Comparison of ENCODE assay signal across 8 mouse cellular contexts in the genomic region with DNA sequence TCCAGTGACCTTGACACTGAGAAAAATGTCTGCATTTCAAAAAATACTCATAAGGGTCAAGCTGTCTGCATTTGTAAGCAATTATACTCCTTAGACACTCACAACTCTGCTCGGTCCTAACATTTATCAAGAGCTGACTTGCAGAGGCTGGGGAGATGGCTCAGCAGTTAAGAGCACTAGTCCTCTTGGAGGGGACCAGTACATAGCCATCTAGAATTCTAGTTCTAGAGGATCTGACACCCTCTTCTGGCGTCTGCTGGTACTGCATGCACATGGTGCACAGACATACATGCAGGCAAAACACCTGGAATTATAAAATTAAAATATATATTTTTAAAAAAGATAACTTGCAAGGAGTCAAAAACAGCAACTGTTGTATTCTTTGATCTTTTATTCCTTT. TPM values are rescaled to one million over a fixed set of nuclear protein-coding genes. Genes with fewer than 3 reads are reported as not detected.
DNase-seq lines count a peak whose midpoint lies in the region; ATAC-seq and TF ChIP-seq lines count a peak whose summit lies in the region.
"Had no signal": no experiment of that assay in that cellular context is flagged by ENCODE, and none has a peak within 500 bp of the region (broad histone marks: within the 10 kb centered on the region; RNA-seq: fewer than 3 reads in every experiment).

No protein-coding gene starts in this region.

- WGBS in kidney, adult 2 months: 54% methylated on average over 2 of the region's 2 CpGs
- WGBS in kidney, embryonic 14.5 days: 61% methylated on average over 2 of the region's 2 CpGs
- 64% methylated on average over 2 of the region's 2 CpGs for WGBS in neural tube, embryonic 15.5 days

- H3K4me3 ChIP-seq in kidney, adult 2 months (ENCODE audit: insufficient read depth, low read depth, low read length): no peak overlapping the region
- H3K4me3 ChIP-seq in kidney, embryonic 14.5 days (ENCODE audit: low read length): no peak overlapping the region
- no peak overlapping the region for H3K4me3 ChIP-seq in neural tube, embryonic 15.5 days (replicated peaks)
- H3K4me3 ChIP-seq: lung, embryonic 15.5 days had no signal

- H3K4me2 ChIP-seq in kidney, embryonic 14.5 days (replicated peaks; ENCODE audit: low read depth, low read length): no peak overlapping the region
- no peak overlapping the region for H3K4me2 ChIP-seq in neural tube, embryonic 15.5 days
- H3K4me2 ChIP-seq: lung, embryonic 15.5 days had no signal

- peak; percentile 41 for TF ChIP-seq CTCF in kidney, adult 2 months (conservative IDR thresholded peaks at IDR 0.05; ENCODE audit: insufficient read depth, insufficient read length, low read depth, low read length)

- no peak overlapping the region for H3K27ac ChIP-seq in kidney, adult 2 months (ENCODE audit: insufficient read depth, low read depth, low read length)
- H3K27ac ChIP-seq in kidney, embryonic 14.5 days (ENCODE audit: low read depth, low read length): no peak overlapping the region
- no peak overlapping the region for H3K27ac ChIP-seq in neural tube, embryonic 15.5 days (replicated peaks)
- H3K27ac ChIP-seq: lung, embryonic 15.5 days had no signal

- H3K9ac ChIP-seq in kidney, embryonic 14.5 days (ENCODE audit: low read depth, low read length): no peak overlapping the region
- H3K9ac ChIP-seq in neural tube, embryonic 15.5 days (replicated peaks): no peak overlapping the region
- H3K9ac ChIP-seq: lung, embryonic 15.5 days had no signal

- no peaks in the 10 kb centered on the region for H3K27me3 ChIP-seq in kidney, adult 2 months (replicated peaks; ENCODE audit: control insufficient read depth, insufficient read depth, low read length)
- H3K27me3 ChIP-seq in kidney, embryonic 14.5 days (ENCODE audit: control insufficient read depth, insufficient read depth, low read length): no peaks in the 10 kb centered on the region
- no peaks in the 10 kb centered on the region for H3K27me3 ChIP-seq in neural tube, embryonic 15.5 days (replicated peaks)
- H3K27me3 ChIP-seq: lung, embryonic 15.5 days had no signal

- no peaks in the 10 kb centered on the region for H3K9me3 ChIP-seq in kidney, embryonic 14.5 days (ENCODE audit: control insufficient read depth, low read length)
- no peaks in the 10 kb centered on the region for H3K9me3 ChIP-seq in neural tube, embryonic 15.5 days (replicated peaks)
- H3K9me3 ChIP-seq: lung, embryonic 15.5 days had no signal

- no peaks in the 10 kb centered on the region for H3K4me1 ChIP-seq in kidney, adult 2 months (ENCODE audit: control insufficient read depth, insufficient read depth, low read length)
- no peaks in the 10 kb centered on the region for H3K4me1 ChIP-seq in kidney, embryonic 14.5 days (ENCODE audit: control insufficient read depth, insufficient read depth, low read length)
- H3K4me1 ChIP-seq in neural tube, embryonic 15.5 days: 0 out of 2 replicates have a peak, but pooled peaks cover 4% of the 10 kb centered on the region
- H3K4me1 ChIP-seq: lung, embryonic 15.5 days had no signal

- no peaks in the 10 kb centered on the region for H3K36me3 ChIP-seq in kidney, adult 2 months (ENCODE audit: control insufficient read depth, insufficient read depth, low read length)
- no peaks in the 10 kb centered on the region for H3K36me3 ChIP-seq in kidney, embryonic 14.5 days (ENCODE audit: control insufficient read depth, insufficient read depth, low read length)
- H3K36me3 ChIP-seq in neural tube, embryonic 15.5 days: peaks cover 19% of the 10 kb centered on the region
- H3K36me3 ChIP-seq: lung, embryonic 15.5 days had no signal

- DNase-seq in kidney, adult 2 months: peak; percentile 29
- DNase-seq in A20 (ENCODE audit: low read depth, low spot score) (peak; percentile 57), ES-CJ7 (ENCODE audit: low read depth, low spot score) (peak; percentile 73)
- peak; percentile 62 for DNase-seq in induced T-regulatory cell, adult 2 months (ENCODE audit: low read depth)
- no peak for DNase-seq in spleen, postnatal 14 days (ENCODE audit: low spot score in 2 of 2)

- TF ChIP-seq POLR2A in kidney, adult 2 months (IDR thresholded peaks at IDR 0.05; ENCODE audit: low read depth, low read length): no peak

- no peak for ATAC-seq in kidney, embryonic 14.5 days (ENCODE audit: low FRiP score, low TSS enrichment)
- ATAC-seq in neural tube, embryonic 15.5 days (ENCODE audit: low FRiP score): no peak

RNA-seq across cellular contexts. Expression of a gene that starts 47.5 kb away (rescaled TPM):
- polyA plus RNA-seq in kidney, adult 2 months (2012; rRNA removed): 68.9 and 75.5 TPM in 2 replicates
- polyA plus RNA-seq in kidney, embryonic 14.5 days (2014; fragmentation: Nextera tagmentation; extraction: Ambion mirVana): 63.4 and 73.8 TPM in 2 replicates
- polyA plus RNA-seq in neural tube, embryonic 15.5 days (2015; fragmentation: Nextera tagmentation; extraction: Ambion mirVana): 69.7 and 73.1 TPM in 2 replicates

Comparison
In these comparisons a context has a peak if more than half of its experiments do, and no peak if none do; other contexts are left out.
1. DNase-seq: peak in kidney, adult 2 months (single experiment), A20 (single experiment), ES-CJ7 (single experiment) and induced T-regulatory cell, adult 2 months (single experiment); none in spleen, postnatal 14 days (0 of 2).